Comparison of ENCODE assay signal across 26 mouse cellular contexts in genomic region chr13:83515013-83515547, GRCm38 (mm10). TPM values are rescaled to one million over a fixed set of nuclear protein-coding genes. Genes with fewer than 3 reads are reported as not detected.
DNase-seq lines count a peak whose midpoint lies in the region; ATAC-seq lines count a peak whose summit lies in the region.
"Had no signal": no experiment of that assay in that cellular context is flagged by ENCODE, and none has a peak within 500 bp of the region (broad histone marks: within the 10 kb centered on the region; RNA-seq: fewer than 3 reads in every experiment).

No protein-coding gene starts in this region.

- H3K4me2 ChIP-seq in heart, embryonic 11.5 days = no peak overlapping the region
- H3K4me2 ChIP-seq in forebrain, embryonic 11.5 days (ENCODE audit: low read depth, low read length, severe bottlenecking) = no peak overlapping the region
- H3K4me2 ChIP-seq: forebrain, embryonic 15.5 days; hindbrain, embryonic 14.5 days; limb, embryonic 12.5 days; liver, embryonic 11.5 days; lung, embryonic 15.5 days; midbrain, embryonic 15.5 days; neural tube, embryonic 13.5 days had no signal

- H3K4me3 ChIP-seq in heart, embryonic 11.5 days (ENCODE audit: low read depth, low read length) = no peak overlapping the region
- no peak overlapping the region for H3K4me3 ChIP-seq in forebrain, embryonic 11.5 days (ENCODE audit: low read depth, low read length)
- H3K4me3 ChIP-seq: forebrain, embryonic 15.5 days; limb, embryonic 12.5 days; lung, embryonic 15.5 days; midbrain, embryonic 10.5 days; midbrain, embryonic 15.5 days; neural tube, embryonic 13.5 days had no signal

- intact Hi-C loops in gastrocnemius, postnatal 14 days (cut with DNase I; ENCODE audit: low total_unique reads) = no loop called here

- H3K27ac ChIP-seq in heart, embryonic 11.5 days (ENCODE audit: low read depth, low read length) = no peak overlapping the region
- no peak overlapping the region for H3K27ac ChIP-seq in forebrain, embryonic 11.5 days (ENCODE audit: low read depth, low read length)
- H3K27ac ChIP-seq: forebrain, embryonic 15.5 days; hindbrain, embryonic 14.5 days; limb, embryonic 12.5 days; lung, embryonic 15.5 days; midbrain, embryonic 10.5 days; midbrain, embryonic 15.5 days; neural tube, embryonic 13.5 days had no signal

- no peak for ATAC-seq in heart, embryonic 11.5 days (replicated peaks; ENCODE audit: insufficient number of reproducible peaks, low FRiP score, low TSS enrichment)
- ATAC-seq in forebrain, embryonic 11.5 days (replicated peaks; ENCODE audit: low FRiP score) = no peak
- ATAC-seq: CD4-positive, CD25-positive, alpha-beta regulatory T cell, adult 4 months; forebrain, embryonic 15.5 days; intestine, postnatal 0 days; midbrain, embryonic 15.5 days had no signal

- no peaks in the 10 kb centered on the region for H3K27me3 ChIP-seq in heart, embryonic 11.5 days (ENCODE audit: control insufficient read depth, insufficient read depth, low read length)
- H3K27me3 ChIP-seq in forebrain, embryonic 11.5 days (ENCODE audit: control insufficient read depth, insufficient read depth, low read length) = no peaks in the 10 kb centered on the region
- H3K27me3 ChIP-seq: forebrain, embryonic 15.5 days; limb, embryonic 12.5 days; lung, embryonic 15.5 days; midbrain, embryonic 15.5 days; neural tube, embryonic 13.5 days had no signal

- 0 out of 2 replicates have a peak, but pooled peaks cover 5% of the 10 kb centered on the region for H3K4me1 ChIP-seq in heart, embryonic 11.5 days (ENCODE audit: control insufficient read depth, insufficient read depth, low read length)
- no peaks in the 10 kb centered on the region for H3K4me1 ChIP-seq in forebrain, embryonic 11.5 days (replicated peaks; ENCODE audit: control insufficient read depth, insufficient read depth, low read length)
- H3K4me1 ChIP-seq: limb, embryonic 12.5 days; lung, embryonic 15.5 days; neural tube, embryonic 13.5 days had no signal

- 28% methylated on average over 4 of the region's 4 CpGs for WGBS in heart, embryonic 11.5 days (ENCODE audit: insufficient replicate concordance)
- WGBS in forebrain, embryonic 11.5 days = 59% methylated on average over 4 of the region's 4 CpGs

- peak; percentile 86 for DNase-seq in heart, adult 11 months
- peak; percentile 82 for DNase-seq in gastrocnemius, adult 18-20 months (ENCODE audit: low spot score)
- DNase-seq in gastrocnemius, postnatal 14 days = peak; percentile 39
- peak; percentile 4 for DNase-seq in yolk sac, embryonic 10.5 days (ENCODE audit: low spot score)
- no peak for DNase-seq in right cerebral cortex, adult 18-20 months
- DNase-seq in forebrain, embryonic 11.5 days (ENCODE audit: low spot score) = no peak
- DNase-seq: adrenal gland, postnatal 25 days; cerebellum, adult 11-12 months; cerebellum, adult 9-11 months; kidney, adult 9 months; kidney, postnatal 10 days; layer of hippocampus, adult 9-11 months; right cerebral cortex, postnatal 25 days; spleen, adult 18-20 months; thymus, postnatal 25 days had no signal

- H3K9me3 ChIP-seq in heart, embryonic 11.5 days (replicated peaks; ENCODE audit: control insufficient read depth, low read length) = no peaks in the 10 kb centered on the region
- H3K9me3 ChIP-seq in forebrain, embryonic 11.5 days (ENCODE audit: control insufficient read depth, low read length) = no peaks in the 10 kb centered on the region
- H3K9me3 ChIP-seq: forebrain, embryonic 15.5 days; limb, embryonic 12.5 days; lung, embryonic 15.5 days; midbrain, embryonic 10.5 days; midbrain, embryonic 15.5 days; neural tube, embryonic 13.5 days had no signal

- H3K36me3 ChIP-seq in heart, embryonic 11.5 days (ENCODE audit: control insufficient read depth, insufficient read depth, low read length) = no peaks in the 10 kb centered on the region
- H3K36me3 ChIP-seq in forebrain, embryonic 11.5 days (ENCODE audit: control insufficient read depth, insufficient read depth, low read length) = no peaks in the 10 kb centered on the region
- H3K36me3 ChIP-seq: forebrain, embryonic 15.5 days; limb, embryonic 12.5 days; lung, embryonic 15.5 days; midbrain, embryonic 10.5 days; midbrain, embryonic 15.5 days; neural tube, embryonic 13.5 days had no signal

- H3K9ac ChIP-seq in heart, embryonic 11.5 days (ENCODE audit: low read depth, low read length) = no peak overlapping the region
- no peak overlapping the region for H3K9ac ChIP-seq in forebrain, embryonic 11.5 days (ENCODE audit: low read length)
- H3K9ac ChIP-seq: forebrain, embryonic 15.5 days; hindbrain, embryonic 14.5 days; limb, embryonic 12.5 days; lung, embryonic 15.5 days; midbrain, embryonic 15.5 days; neural tube, embryonic 13.5 days had no signal

RNA-seq across cellular contexts. Expression of gene Mef2c, which starts 11.2 kb away (rescaled TPM):
- 126 and 130 TPM in 2 replicates for polyA plus RNA-seq in heart, embryonic 11.5 days (2014; fragmentation: Nextera tagmentation; extraction: Ambion mirVana)
- 100 to 1,000 TPM; 431 to 527 TPM for total RNA-seq in gastrocnemius, adult 18-20 months (2021)
- 100 to 1,000 TPM; 258 to 347 TPM for total RNA-seq in gastrocnemius, postnatal 14 days (2021)
- 18.0 and 19.0 TPM in 2 replicates for polyA plus RNA-seq in forebrain, embryonic 11.5 days (2014; fragmentation: Nextera tagmentation; extraction: Ambion mirVana)

Comparison
In these comparisons a context has a peak if more than half of its experiments do, and no peak if none do; other contexts are left out.
1. DNase-seq: peak in heart, adult 11 months (single experiment), gastrocnemius, adult 18-20 months (single experiment), gastrocnemius, postnatal 14 days (single experiment) and yolk sac, embryonic 10.5 days (single experiment); none in right cerebral cortex, adult 18-20 months (single experiment) and forebrain, embryonic 11.5 days (single experiment).